Mouse (Mus musculus): Measurements from ENCODE around the gene Odf3l1. TPM values are rescaled to one million over a fixed set of nuclear protein-coding genes. Genes with fewer than 3 reads are reported as not detected.

The Odf3l1 gene
- polyA plus RNA-seq, 1 experiment from 2014 or later: not detected

DNA sequence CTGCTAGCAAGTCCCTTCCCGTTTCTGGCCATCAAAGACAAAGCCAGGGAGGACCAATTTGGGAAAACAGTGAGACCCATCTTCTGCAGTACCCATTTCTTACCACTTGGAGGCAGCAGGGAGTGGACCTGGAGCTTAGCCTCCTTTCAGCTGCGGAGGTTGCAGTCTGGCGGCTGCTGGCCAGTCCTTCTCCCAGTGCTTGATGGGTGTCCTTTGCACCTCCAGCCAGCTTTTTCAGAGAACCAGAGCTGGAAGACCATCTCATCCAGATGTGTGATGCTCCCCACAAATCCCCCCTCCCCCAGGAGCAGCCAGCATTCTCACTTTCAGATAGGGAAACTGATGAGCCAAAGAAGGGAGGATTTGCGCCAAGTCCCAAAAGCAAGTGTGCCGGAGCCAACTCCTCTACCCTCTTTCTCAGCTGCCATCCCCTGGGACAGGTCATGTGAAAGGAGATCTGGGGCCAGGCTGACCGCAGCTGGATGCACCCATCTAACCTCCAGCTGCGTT is 20.7 kb downstream of the Odf3l1 start:
- DNase-seq (peak; percentile 20), ATAC-seq (ENCODE audit: low read depth) (no peak)
- no peak overlapping the region for H3K9ac ChIP-seq
- H3K27me3 ChIP-seq: peaks cover 6% of the 10 kb centered on the region; the same call in 1 of the 2 replicates
- H3K4me3 ChIP-seq (replicated peaks): no peak overlapping the region
- H3K27ac ChIP-seq: no peak overlapping the region
- no peaks in the 10 kb centered on the region for H3K4me1 ChIP-seq (replicated peaks)
- no peaks in the 10 kb centered on the region for H3K9me3 ChIP-seq (replicated peaks)
- WGBS (ENCODE audit: insufficient replicate concordance): 32% methylated on average over 7 of the region's 7 CpGs
- no peak overlapping the region for H3K4me2 ChIP-seq
- H3K36me3 ChIP-seq: no peaks in the 10 kb centered on the region

GRCm38 (mm10) chr9:56842303-56842719 is 22.2 kb downstream of the Odf3l1 start:
- Histone ChIP-seq H3K27me3 (peaks cover 6% of the 10 kb centered on the region; the same call in 1 of the 2 replicates), H3K36me3 (no peaks in the 10 kb centered on the region), H3K27ac (no peak overlapping the region), H3K4me3 (replicated peaks) (no peak overlapping the region), H3K4me2 (no peak overlapping the region), H3K9me3 (replicated peaks) (no peaks in the 10 kb centered on the region), H3K4me1 (replicated peaks) (no peaks in the 10 kb centered on the region), H3K9ac (no peak overlapping the region)
- no peak for DNase-seq
- ATAC-seq (ENCODE audit: low read depth): no peak
- 36% methylated on average over 3 of the region's 3 CpGs for WGBS (ENCODE audit: insufficient replicate concordance)

DNA sequence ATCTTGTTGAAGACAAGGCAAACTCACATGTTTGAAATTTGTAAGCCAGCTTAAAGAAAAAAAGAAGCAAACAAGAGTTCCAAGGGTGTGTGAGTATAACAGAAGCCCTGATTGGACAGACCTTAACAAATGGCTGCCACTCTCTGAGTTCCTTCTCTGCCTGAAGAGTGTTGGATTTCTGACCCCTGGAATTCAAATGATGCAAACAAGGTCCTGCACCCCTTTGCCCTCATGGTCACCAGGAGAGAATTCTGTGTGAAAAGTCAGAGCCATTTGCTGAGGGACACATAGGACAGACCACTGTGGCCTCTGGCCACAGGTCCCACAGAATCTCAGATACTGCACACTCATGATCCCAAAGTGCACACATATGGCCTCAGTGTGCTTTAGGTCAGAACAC is 22.6 kb downstream of the Odf3l1 start:
- no peak for DNase-seq
- Histone ChIP-seq H3K9me3 (replicated peaks) (no peaks in the 10 kb centered on the region), H3K4me2 (no peak overlapping the region), H3K27ac (no peak overlapping the region), H3K27me3 (peaks cover 6% of the 10 kb centered on the region; the same call in 1 of the 2 replicates), H3K9ac (no peak overlapping the region), H3K4me1 (replicated peaks) (no peaks in the 10 kb centered on the region), H3K36me3 (no peaks in the 10 kb centered on the region), H3K4me3 (replicated peaks) (no peak overlapping the region)
- ATAC-seq (ENCODE audit: low read depth): no peak

GRCm38 (mm10) chr9:56840721-56841120 is 23.8 kb downstream of the Odf3l1 start:
- Histone ChIP-seq H3K9me3 (replicated peaks) (no peaks in the 10 kb centered on the region), H3K4me1 (replicated peaks) (no peaks in the 10 kb centered on the region), H3K4me2 (no peak overlapping the region), H3K27ac (no peak overlapping the region), H3K36me3 (no peaks in the 10 kb centered on the region), H3K4me3 (replicated peaks) (no peak overlapping the region), H3K9ac (no peak overlapping the region), H3K27me3 (peaks cover 3% of the 10 kb centered on the region; the same call in 1 of the 2 replicates)
- 53% methylated on average over 5 of the region's 5 CpGs for WGBS (ENCODE audit: insufficient replicate concordance)
- ATAC-seq (ENCODE audit: low read depth) (no peak), DNase-seq (no peak)

DNA sequence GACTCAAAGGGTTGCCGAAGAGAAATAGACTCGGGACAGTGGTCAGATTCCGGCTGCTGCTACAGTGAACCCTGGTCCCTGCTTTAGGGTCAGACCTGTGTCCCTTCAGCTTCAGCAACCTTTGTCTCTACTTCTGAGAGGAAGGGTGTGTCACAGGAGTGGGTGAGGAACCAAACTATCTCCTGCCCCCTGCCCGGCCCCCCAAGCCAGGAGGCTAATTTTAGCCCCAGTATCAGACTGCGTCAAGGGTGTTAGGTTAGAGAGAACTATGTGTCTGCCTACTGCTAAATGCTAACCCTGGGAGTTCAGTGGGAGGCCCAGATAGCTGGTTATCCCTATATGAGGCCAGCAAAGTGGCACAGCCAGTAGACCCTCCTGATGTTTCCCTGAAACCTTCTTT is 29.3 kb downstream of the Odf3l1 start:
- 44% methylated on average over 5 of the region's 5 CpGs for WGBS (ENCODE audit: insufficient replicate concordance)
- H3K27ac ChIP-seq: no peak overlapping the region
- H3K4me2 ChIP-seq: no peak overlapping the region

GRCm38 (mm10) chr9:56832900-56833299 is 31.6 kb downstream of the Odf3l1 start:
- Histone ChIP-seq H3K9me3 (replicated peaks) (no peaks in the 10 kb centered on the region), H3K36me3 (no peaks in the 10 kb centered on the region), H3K4me2 (no peak overlapping the region), H3K27ac (no peak overlapping the region), H3K9ac (no peak overlapping the region), H3K4me1 (replicated peaks) (no peaks in the 10 kb centered on the region), H3K4me3 (replicated peaks) (no peak overlapping the region), H3K27me3 (peaks cover 20% of the 10 kb centered on the region)
- 16% methylated on average over 6 of the region's 6 CpGs for WGBS (ENCODE audit: insufficient replicate concordance)
- ATAC-seq (ENCODE audit: low read depth): no peak
- no peak for DNase-seq

More for the DNA sequence above, 29.3 kb downstream of the Odf3l1 start:
- DNase-seq (no peak), ATAC-seq (ENCODE audit: low read depth) (no peak)
- Histone ChIP-seq H3K36me3 (no peaks in the 10 kb centered on the region), H3K4me1 (replicated peaks) (no peaks in the 10 kb centered on the region), H3K9ac (no peak overlapping the region), H3K9me3 (replicated peaks) (no peaks in the 10 kb centered on the region), H3K27me3 (peaks cover 14% of the 10 kb centered on the region), H3K4me3 (replicated peaks) (no peak overlapping the region)

DNA sequence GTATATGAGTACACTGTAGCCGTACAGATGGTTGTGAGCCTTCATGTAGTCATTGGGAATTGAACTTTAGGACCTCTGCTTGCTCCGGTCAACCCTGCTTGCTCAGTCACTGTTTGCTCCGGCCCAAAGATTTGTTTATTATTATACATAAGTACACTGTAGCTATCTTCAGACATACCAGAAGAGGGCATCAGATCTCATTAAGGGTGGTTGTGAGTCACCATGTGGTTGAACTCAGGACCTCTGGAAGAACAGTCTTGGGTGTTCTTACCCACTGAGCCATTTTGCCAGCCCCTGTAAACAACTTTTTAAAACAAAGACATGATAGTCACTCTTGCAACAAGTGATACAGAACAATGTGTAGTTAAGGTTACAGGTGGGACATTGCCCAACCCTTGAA is 32.6 kb downstream of the Odf3l1 start:
- 58% methylated on average over 3 of the region's 3 CpGs for WGBS (ENCODE audit: insufficient replicate concordance)
- no peak overlapping the region for H3K9ac ChIP-seq
- H3K4me1 ChIP-seq (replicated peaks): no peaks in the 10 kb centered on the region
- no peak overlapping the region for H3K27ac ChIP-seq
- no peaks in the 10 kb centered on the region for H3K9me3 ChIP-seq (replicated peaks)
- no peak overlapping the region for H3K4me3 ChIP-seq (replicated peaks)
- H3K36me3 ChIP-seq: no peaks in the 10 kb centered on the region
- no peak for DNase-seq
- H3K27me3 ChIP-seq: peaks cover 23% of the 10 kb centered on the region
- H3K4me2 ChIP-seq: no peak overlapping the region
- no peak for ATAC-seq (ENCODE audit: low read depth)

GRCm38 (mm10) chr9:56830162-56830561 is 34.3 kb downstream of the Odf3l1 start:
- Histone ChIP-seq H3K27me3 (peaks cover 38% of the 10 kb centered on the region), H3K9ac (no peak overlapping the region), H3K36me3 (no peaks in the 10 kb centered on the region), H3K4me2 (no peak overlapping the region), H3K9me3 (replicated peaks) (no peaks in the 10 kb centered on the region), H3K4me3 (replicated peaks) (no peak overlapping the region), H3K4me1 (replicated peaks) (no peaks in the 10 kb centered on the region), H3K27ac (no peak overlapping the region)
- DNase-seq (no peak), ATAC-seq (ENCODE audit: low read depth) (no peak)
- 20% methylated on average over 4 of the region's 4 CpGs for WGBS (ENCODE audit: insufficient replicate concordance)

DNA sequence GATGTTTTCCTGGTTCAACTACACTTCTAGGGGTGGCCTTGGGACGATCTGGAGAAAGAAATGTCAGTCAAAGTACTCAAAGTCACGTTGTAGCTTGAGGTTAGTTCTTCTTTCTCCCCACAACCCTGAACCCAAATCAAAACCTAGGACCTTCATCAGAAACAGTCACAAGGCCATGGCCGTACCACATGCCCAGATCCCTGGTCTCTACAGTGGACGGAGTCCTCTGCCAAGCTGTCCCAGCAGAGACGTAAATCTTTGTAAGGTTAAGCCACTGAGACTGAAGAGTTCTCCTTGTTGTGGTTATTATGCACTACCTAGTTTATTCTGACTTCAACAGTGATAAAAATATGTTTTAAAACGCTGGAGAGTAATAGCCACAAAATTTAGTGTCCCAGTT is 35.6 kb downstream of the Odf3l1 start:
- no peak overlapping the region for H3K9ac ChIP-seq
- H3K9me3 ChIP-seq (replicated peaks): no peaks in the 10 kb centered on the region
- DNase-seq (no peak), ATAC-seq (ENCODE audit: low read depth) (no peak)
- 50% methylated on average over 6 of the region's 6 CpGs for WGBS (ENCODE audit: insufficient replicate concordance)
- no peak overlapping the region for H3K4me2 ChIP-seq
- H3K36me3 ChIP-seq: no peaks in the 10 kb centered on the region
- no peaks in the 10 kb centered on the region for H3K4me1 ChIP-seq (replicated peaks)
- peaks cover 43% of the 10 kb centered on the region for H3K27me3 ChIP-seq
- no peak overlapping the region for H3K4me3 ChIP-seq (replicated peaks)
- H3K27ac ChIP-seq: no peak overlapping the region

DNA sequence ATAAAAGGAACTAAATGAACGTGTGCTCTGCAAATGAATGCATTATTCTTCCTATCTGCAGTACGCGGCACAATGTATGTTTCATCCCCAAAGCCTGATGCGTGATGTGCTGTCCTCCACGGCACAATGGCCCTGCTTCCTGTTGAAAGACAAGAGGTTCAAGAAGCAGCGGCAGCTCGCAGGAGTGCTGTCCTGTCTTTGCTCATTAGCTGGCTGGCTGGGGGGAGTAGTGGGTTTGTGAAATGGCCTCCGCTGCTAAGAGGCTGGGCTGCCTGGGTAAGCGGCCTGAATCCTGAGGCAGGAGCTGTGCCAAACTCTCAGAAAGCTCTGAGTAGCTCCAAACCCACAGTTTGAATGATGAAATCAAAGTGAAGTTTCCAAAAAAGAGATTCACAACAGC is 36.3 kb downstream of the Odf3l1 start:
- Histone ChIP-seq H3K27ac (no peak overlapping the region), H3K9ac (no peak overlapping the region), H3K4me3 (replicated peaks) (no peak overlapping the region), H3K36me3 (no peaks in the 10 kb centered on the region), H3K4me2 (no peak overlapping the region), H3K4me1 (replicated peaks) (no peaks in the 10 kb centered on the region), H3K9me3 (replicated peaks) (no peaks in the 10 kb centered on the region), H3K27me3 (peaks cover 38% of the 10 kb centered on the region)
- WGBS (ENCODE audit: insufficient replicate concordance): 41% methylated on average over 9 of the region's 9 CpGs
- DNase-seq (no peak), ATAC-seq (ENCODE audit: low read depth) (no peak)

DNA sequence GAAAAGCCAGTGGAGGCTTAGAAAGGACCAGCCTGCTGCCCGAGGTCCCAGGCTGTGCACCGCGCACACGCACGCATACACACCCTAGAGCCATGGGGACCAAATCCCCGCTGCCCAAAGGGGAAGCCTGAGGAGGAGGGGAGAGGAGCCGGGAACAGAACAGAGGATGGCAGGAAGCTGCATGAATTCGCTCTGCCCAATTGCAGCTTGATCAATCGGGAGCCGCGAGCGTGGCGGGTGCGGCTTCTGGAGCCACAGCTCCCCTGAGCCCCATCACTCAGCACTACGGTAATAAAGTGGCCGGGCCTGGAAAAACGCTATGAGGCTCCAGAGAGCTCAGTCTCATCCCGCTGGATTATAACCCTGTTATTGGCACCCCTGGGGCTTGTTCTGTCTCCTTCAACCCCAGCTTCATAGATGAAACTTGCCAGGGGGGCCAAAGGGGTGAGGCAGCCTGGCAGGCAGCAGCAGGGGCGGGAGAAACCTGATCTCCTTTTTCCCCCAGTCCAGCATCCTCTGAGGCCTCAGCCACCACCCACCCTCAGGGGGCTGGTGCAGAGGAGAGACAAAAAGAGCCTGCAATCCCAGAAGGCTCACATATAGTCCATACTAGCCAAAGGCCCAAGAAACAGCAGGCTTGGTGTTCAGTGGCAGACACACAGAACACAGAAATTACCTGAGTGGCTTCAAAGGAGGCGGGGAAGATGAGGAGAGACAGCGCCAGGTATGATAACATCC is 38.8 kb downstream of the Odf3l1 start:
- no peak for ATAC-seq (ENCODE audit: low read depth)
- DNase-seq: no peak
- Histone ChIP-seq H3K9ac (no peak overlapping the region), H3K4me3 (replicated peaks) (no peak overlapping the region), H3K36me3 (no peaks in the 10 kb centered on the region), H3K4me2 (no peak overlapping the region), H3K4me1 (replicated peaks) (no peaks in the 10 kb centered on the region), H3K27ac (no peak overlapping the region), H3K9me3 (replicated peaks) (no peaks in the 10 kb centered on the region), H3K27me3 (peaks cover 31% of the 10 kb centered on the region)
- WGBS (ENCODE audit: insufficient replicate concordance): 16% methylated on average over 21 of the region's 21 CpGs

GRCm38 (mm10) chr9:56824900-56825299 is 39.6 kb downstream of the Odf3l1 start:
- Histone ChIP-seq H3K4me2 (no peak overlapping the region), H3K4me1 (replicated peaks) (no peaks in the 10 kb centered on the region), H3K27me3 (peaks cover 27% of the 10 kb centered on the region), H3K27ac (no peak overlapping the region), H3K9ac (no peak overlapping the region), H3K9me3 (replicated peaks) (no peaks in the 10 kb centered on the region), H3K36me3 (no peaks in the 10 kb centered on the region), H3K4me3 (replicated peaks) (no peak overlapping the region)
- ATAC-seq (ENCODE audit: low read depth) (no peak), DNase-seq (no peak)
- WGBS (ENCODE audit: insufficient replicate concordance): 11% methylated on average over 3 of the region's 3 CpGs

Data from liver, embryonic 13.5 days (tissue).